8 mouse cellular contexts compared by ENCODE assay signal in the genomic region with DNA sequence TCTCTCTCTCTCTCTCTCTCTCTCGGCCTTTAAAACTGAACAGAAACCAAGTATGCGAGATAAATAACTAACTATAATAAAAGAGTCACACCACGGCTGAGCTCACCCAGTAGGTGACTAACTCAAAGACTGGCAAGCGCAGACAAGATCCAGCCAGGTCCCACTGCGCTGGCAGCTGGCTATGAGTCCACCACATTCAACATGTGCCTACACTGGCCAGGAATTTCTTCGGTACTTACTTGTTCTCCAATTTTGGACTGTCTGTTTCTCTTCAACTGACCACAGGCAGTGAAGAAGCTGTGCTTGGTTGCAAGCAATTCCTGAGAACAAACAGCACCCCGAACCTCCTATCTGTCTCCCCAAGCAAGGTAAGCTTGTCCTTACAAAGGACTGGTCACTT. TPM values are rescaled to one million over a fixed set of nuclear protein-coding genes. Genes with fewer than 3 reads are reported as not detected.
DNase-seq lines count a peak whose midpoint lies in the region; ATAC-seq and TF ChIP-seq lines count a peak whose summit lies in the region.

No protein-coding gene starts in this region.

- H3K27ac ChIP-seq in gastrocnemius, adult 2 months: peak overlapping the region; percentile 12; the same call in 1 of the 2 replicates
- H3K27ac ChIP-seq in limb, embryonic 12.5 days: 0 out of 2 replicates have a peak overlapping the region, but pooled peaks have one; percentile 2

- no peaks in the 10 kb centered on the region for H3K27me3 ChIP-seq in limb, embryonic 12.5 days

- H3K4me1 ChIP-seq in limb, embryonic 12.5 days (replicated peaks): peaks cover 45% of the 10 kb centered on the region

- H3K4me3 ChIP-seq in gastrocnemius, adult 2 months: peak overlapping the region; percentile 74
- peak overlapping the region; percentile 93 for H3K4me3 ChIP-seq in limb, embryonic 12.5 days (replicated peaks)

- no peak for TF ChIP-seq CTCF in gastrocnemius, adult 2 months (IDR thresholded peaks at IDR 0.05)

- H3K9me3 ChIP-seq in limb, embryonic 12.5 days: no peaks in the 10 kb centered on the region

- intact Hi-C loops in gastrocnemius, adult 2 months (cut with DNase I): no loop called here

- peak overlapping the region; percentile 90 for H3K4me2 ChIP-seq in limb, embryonic 12.5 days

- no peak for DNase-seq in gastrocnemius, adult 2 months
- no peak for DNase-seq in gastrocnemius, postnatal 25 days
- DNase-seq in cerebellum, postnatal 25 days: peak; percentile 24 to 55
- DNase-seq in heart, postnatal 4 days: peak; percentile 40
- DNase-seq in embryo, embryonic 10.5 days (ENCODE audit: low spot score): no peak
- DNase-seq in embryo, embryonic 11 days: no peak
- no peak for DNase-seq in B cell, adult 2 months

- peaks cover 35% of the 10 kb centered on the region for H3K36me3 ChIP-seq in limb, embryonic 12.5 days

- peak overlapping the region; percentile 89; the same call in 1 of the 2 replicates for H3K9ac ChIP-seq in limb, embryonic 12.5 days (replicated peaks)

- no peak for ATAC-seq in limb, embryonic 12.5 days (ENCODE audit: insufficient number of reproducible peaks, insufficient read depth, low FRiP score, low TSS enrichment, low read depth)

- 47% methylated on average over 7 of the region's 7 CpGs for WGBS in limb, embryonic 12.5 days

RNA-seq across cellular contexts. Expression of gene Ankrd10, which starts 2.1 kb away (rescaled TPM):
- 10 to 100 TPM; 15.3 to 16.0 TPM for total RNA-seq in gastrocnemius, adult 2 months (2021)
- total RNA-seq in gastrocnemius, postnatal 25 days (2021): 10 to 100 TPM; 18.0 to 19.9 TPM
- 10 to 100 TPM; 53.7 to 59.6 TPM for total RNA-seq in heart, postnatal 4 days (2021)
- polyA plus RNA-seq in limb, embryonic 12.5 days (2016; fragmentation: Nextera tagmentation; extraction: Ambion mirVana): 151 and 164 TPM in 2 replicates

Comparison
In these comparisons a context has a peak if more than half of its experiments do, and no peak if none do; other contexts are left out.
1. DNase-seq: peak in cerebellum, postnatal 25 days (2 of 2) and heart, postnatal 4 days (single experiment); none in gastrocnemius, adult 2 months (single experiment), gastrocnemius, postnatal 25 days (single experiment), embryo, embryonic 10.5 days (single experiment), embryo, embryonic 11 days (single experiment) and B cell, adult 2 months (0 of 2).